Mouse (Mus musculus) limb, embryonic 14.5 days (tissue): ENCODE measurements around the gene Tmem140. TPM values are rescaled to one million over a fixed set of nuclear protein-coding genes. Genes with fewer than 3 reads are reported as not detected.

Experiments used
- ATAC-seq: fragments of 200-750 bp; cut with Nextera tagmentation; 2 replicates; pipeline ENCODE4 v1.8.0; 2017; ENCODE audit warnings: low read depth, moderate number of reproducible peaks, moderate TSS enrichment; ENCODE audit not compliant: low FRiP score
- DNase-seq: peaks from one replicate; pipeline ENCODE4 v3.0.0-alpha.2; 2015; ENCODE audit warnings: low spot score
- H3K27ac ChIP-seq: fragments of 300-500 bp; sonication (generic); replicated peaks from 2 replicates; pipeline ENCODE4 v1.5.1; 2014; ENCODE audit warnings: low read depth, mild to moderate bottlenecking, low read length, moderate library complexity, mixed read lengths
- H3K27me3 ChIP-seq: fragments of 300-500 bp; sonication (generic); 2 replicates; pipeline ENCODE4 v1.6.1; 2014; ENCODE audit warnings: low read length, mixed read lengths; ENCODE audit not compliant: control insufficient read depth, insufficient read depth
- H3K36me3 ChIP-seq: fragments of 300-500 bp; sonication (generic); 2 replicates; pipeline ENCODE4 v1.6.1; 2014; ENCODE audit warnings: mild to moderate bottlenecking, low read length, moderate library complexity, mixed read lengths; ENCODE audit not compliant: control insufficient read depth, insufficient read depth
- H3K4me1 ChIP-seq: fragments of 300-500 bp; sonication (generic); 2 replicates; pipeline ENCODE4 v1.6.1; 2014; ENCODE audit warnings: antibody characterized with exemption, low read length, mixed read lengths; ENCODE audit not compliant: control insufficient read depth, insufficient read depth
- H3K4me2 ChIP-seq: fragments of 300-500 bp; sonication (generic); replicated peaks from 2 replicates; pipeline ENCODE4 v1.6.1; 2014; ENCODE audit warnings: low read depth, mild to moderate bottlenecking, low read length, moderate library complexity; ENCODE audit not compliant: severe bottlenecking
- H3K4me3 ChIP-seq: fragments of 300-500 bp; sonication (generic); replicated peaks from 2 replicates; pipeline ENCODE4 v1.5.1; 2014; ENCODE audit warnings: low read length
- H3K9ac ChIP-seq: fragments of 300-500 bp; sonication (generic); 2 replicates; pipeline ENCODE4 v1.6.1; 2014; ENCODE audit warnings: mild to moderate bottlenecking, low read depth, low read length, moderate library complexity; ENCODE audit not compliant: severe bottlenecking
- H3K9me3 ChIP-seq: fragments of 300-500 bp; sonication (generic); 2 replicates; pipeline ENCODE4 v1.6.1; 2016; ENCODE audit warnings: low read length; ENCODE audit not compliant: control insufficient read depth
- POLR2A ChIP-seq: fragments of 200-500 bp; IDR thresholded peaks from 2 replicates; pipeline ENCODE4 v1.8.0; 2012; ENCODE audit warnings: inconsistent platforms, mild to moderate bottlenecking, moderate library complexity, borderline replicate concordance; ENCODE audit not compliant: insufficient read depth, insufficient read length; ENCODE audit errors: extremely low read depth
- WGBS: fragments of 180-500 bp; shearing (Covaris S2); extraction: QIAGEN DNeasy Blood & Tissue Kit; methylation state at CpG from one replicate; pipeline ENCODE4 v1.1.7; 2014; 5-methylcytosine and 5-hydroxymethylcytosine counted together
- polyA plus RNA-seq, 2 experiments: library from polyadenylated mRNA; depleted of rRNA in 1 of 2; stranded (reverse) in 1 of 2; unstranded in 1 of 2; fragments of >200 nt; fragmentation: Nextera tagmentation in 1 of 2; extraction: Ambion mirVana in 1 of 2; gene quantifications; 2 replicates each; pipeline versions ENCODE4 v1.2.1 to v1.2.3; 2012 to 2014

Gene Tmem140
- polyA plus RNA-seq, 2 experiments, result 1.2 TPM

DNA sequence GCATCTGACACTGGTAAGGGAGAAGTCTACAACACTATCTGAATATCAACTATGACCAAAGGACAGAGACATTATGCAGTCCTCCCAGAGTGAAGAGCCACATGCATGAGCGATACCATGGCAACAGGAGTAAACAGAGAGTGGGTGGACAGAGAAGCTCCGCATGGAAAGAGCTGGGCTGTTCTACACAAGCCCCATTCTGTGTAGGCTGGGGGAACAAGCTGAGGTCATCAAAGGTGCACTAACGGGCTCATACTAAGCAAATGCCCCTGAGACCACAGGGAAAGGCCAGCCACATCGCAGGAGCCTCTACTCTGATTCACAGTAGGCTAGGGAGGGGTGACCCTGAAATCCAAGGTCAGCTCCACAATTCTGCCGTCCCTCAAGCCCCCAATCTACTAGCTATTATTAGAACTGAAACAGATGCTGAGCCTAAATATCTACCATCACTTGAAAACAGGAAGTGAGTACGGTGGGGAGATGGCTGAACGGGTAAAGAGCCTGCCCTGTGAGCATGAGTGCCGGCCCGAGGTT lies 39.0 kb downstream of the Tmem140 start:
- WGBS, result 72% methylated on average over 9 of the region's 9 CpGs
- DNase-seq, result no peak
- Histone ChIP-seq H3K9me3 (no peaks in the 10 kb centered on the region), H3K4me1 (no peaks in the 10 kb centered on the region), H3K4me3 (no peak overlapping the region), H3K4me2 (no peak overlapping the region), H3K36me3 (peaks cover 65% of the 10 kb centered on the region), H3K9ac (no peak overlapping the region), H3K27me3 (no peaks in the 10 kb centered on the region), H3K27ac (no peak overlapping the region)
- TF ChIP-seq POLR2A, result no peak
- no peak for ATAC-seq

DNA sequence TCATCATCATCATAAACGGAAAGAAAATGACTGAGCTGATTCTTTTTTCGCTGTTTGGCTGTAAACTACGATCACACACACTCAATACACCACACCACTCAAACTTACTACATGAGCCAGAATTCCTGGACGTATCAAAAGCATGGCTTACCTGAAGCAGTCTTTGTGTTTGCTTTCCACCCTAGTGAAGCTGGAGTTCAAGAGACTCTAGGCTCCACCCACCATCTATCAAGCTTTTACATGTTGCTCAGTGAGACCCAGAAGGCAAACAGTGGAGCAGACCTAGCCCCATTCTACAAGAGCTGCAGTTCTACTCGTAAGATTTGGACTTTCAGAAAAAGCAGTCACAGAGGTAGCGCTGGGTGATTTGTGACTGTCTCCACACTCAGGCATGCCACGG lies 39.6 kb downstream of the Tmem140 start:
- H3K36me3 ChIP-seq, result peaks cover 66% of the 10 kb centered on the region

DNA sequence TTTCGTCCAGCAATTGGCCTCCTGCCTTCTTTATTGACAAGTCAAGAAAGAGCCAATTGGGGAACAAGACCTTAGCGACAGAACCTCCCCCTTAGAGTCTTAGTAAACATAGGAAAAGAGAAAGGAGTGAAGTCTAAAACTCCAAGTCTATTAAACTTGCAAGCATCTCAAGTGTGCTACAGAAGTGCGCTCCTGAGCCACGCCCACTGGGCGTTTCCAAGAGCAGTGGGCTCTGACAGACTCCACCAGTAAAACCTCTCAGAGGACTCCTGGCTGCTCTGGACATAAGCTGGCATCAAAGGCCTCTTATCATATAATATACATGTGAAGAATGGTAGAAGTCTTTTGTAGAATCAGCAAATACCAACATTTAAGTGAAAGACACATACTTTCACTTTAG lies 40.5 kb downstream of the Tmem140 start:
- DNase-seq (no peak), ATAC-seq (no peak)
- Histone ChIP-seq H3K27me3 (no peaks in the 10 kb centered on the region), H3K9ac (no peak overlapping the region), H3K27ac (no peak overlapping the region), H3K36me3 (peaks cover 73% of the 10 kb centered on the region), H3K4me1 (no peaks in the 10 kb centered on the region), H3K4me3 (no peak overlapping the region), H3K4me2 (no peak overlapping the region), H3K9me3 (no peaks in the 10 kb centered on the region)
- TF ChIP-seq POLR2A, result no peak
- 83% methylated on average over 5 of the region's 5 CpGs for WGBS

More for the DNA sequence above, 39.6 kb downstream of the Tmem140 start:
- no peaks in the 10 kb centered on the region for H3K9me3 ChIP-seq
- H3K4me3 ChIP-seq, result no peak overlapping the region
- WGBS, result 88% methylated on average over 7 of the region's 7 CpGs
- ATAC-seq (no peak), DNase-seq (no peak)
- H3K27me3 ChIP-seq, result no peaks in the 10 kb centered on the region
- H3K27ac ChIP-seq, result no peak overlapping the region
- H3K4me1 ChIP-seq, result no peaks in the 10 kb centered on the region
- H3K4me2 ChIP-seq, result no peak overlapping the region
- no peak overlapping the region for H3K9ac ChIP-seq
- TF ChIP-seq POLR2A, result no peak

DNA sequence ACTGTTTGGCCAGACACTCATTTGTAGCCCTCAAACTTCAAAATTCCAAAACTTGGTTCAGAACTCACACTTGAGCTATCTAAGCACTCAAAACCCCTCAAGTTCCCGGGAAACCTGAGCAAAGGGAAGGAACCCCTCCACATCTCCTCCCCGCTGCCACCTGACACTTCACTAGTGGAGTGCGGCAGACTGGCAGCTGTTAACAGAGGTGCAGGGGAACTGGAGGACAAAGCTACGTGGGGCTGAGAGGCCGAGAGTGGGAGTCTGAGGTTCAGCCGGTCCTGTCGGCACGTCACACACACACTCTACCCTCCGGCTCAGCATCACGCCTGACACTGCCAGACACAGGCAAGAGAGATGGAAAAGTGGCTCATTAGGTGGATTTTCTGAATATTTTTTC lies 40.9 kb downstream of the Tmem140 start:
- Histone ChIP-seq H3K4me1 (no peaks in the 10 kb centered on the region), H3K9me3 (no peaks in the 10 kb centered on the region), H3K9ac (no peak overlapping the region), H3K4me2 (no peak overlapping the region), H3K36me3 (peaks cover 75% of the 10 kb centered on the region), H3K4me3 (no peak overlapping the region), H3K27ac (no peak overlapping the region), H3K27me3 (no peaks in the 10 kb centered on the region)
- WGBS, result 71% methylated on average over 10 of the region's 10 CpGs
- no peak for TF ChIP-seq POLR2A
- DNase-seq, result no peak
- ATAC-seq, result no peak

DNA sequence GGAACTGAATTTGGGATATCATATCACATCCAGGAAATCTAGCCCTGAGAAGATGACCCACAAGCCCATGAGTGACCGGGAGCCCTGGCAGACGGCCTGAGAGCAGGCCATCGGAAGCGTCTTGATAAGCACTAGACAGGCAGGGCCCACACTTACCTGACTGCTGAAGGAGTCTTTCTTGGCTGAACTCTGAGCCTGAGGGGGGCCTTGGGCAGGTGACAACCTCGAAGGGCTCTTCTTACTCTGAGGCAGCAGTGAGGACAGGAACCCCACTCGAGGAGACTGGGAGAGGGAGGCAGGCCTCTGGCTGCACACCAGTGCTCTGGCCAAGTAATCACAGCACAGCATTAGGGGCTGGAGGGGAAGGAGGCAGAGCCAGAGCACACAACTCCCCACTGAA lies 41.4 kb downstream of the Tmem140 start:
- no peaks in the 10 kb centered on the region for H3K4me1 ChIP-seq
- peaks cover 72% of the 10 kb centered on the region for H3K36me3 ChIP-seq
- H3K4me2 ChIP-seq, result no peak overlapping the region
- no peak overlapping the region for H3K27ac ChIP-seq
- TF ChIP-seq POLR2A, result no peak
- no peak overlapping the region for H3K4me3 ChIP-seq
- 89% methylated on average over 6 of the region's 6 CpGs for WGBS
- ATAC-seq, result no peak
- no peaks in the 10 kb centered on the region for H3K27me3 ChIP-seq
- H3K9me3 ChIP-seq, result no peaks in the 10 kb centered on the region
- no peak for DNase-seq
- H3K9ac ChIP-seq, result no peak overlapping the region

DNA sequence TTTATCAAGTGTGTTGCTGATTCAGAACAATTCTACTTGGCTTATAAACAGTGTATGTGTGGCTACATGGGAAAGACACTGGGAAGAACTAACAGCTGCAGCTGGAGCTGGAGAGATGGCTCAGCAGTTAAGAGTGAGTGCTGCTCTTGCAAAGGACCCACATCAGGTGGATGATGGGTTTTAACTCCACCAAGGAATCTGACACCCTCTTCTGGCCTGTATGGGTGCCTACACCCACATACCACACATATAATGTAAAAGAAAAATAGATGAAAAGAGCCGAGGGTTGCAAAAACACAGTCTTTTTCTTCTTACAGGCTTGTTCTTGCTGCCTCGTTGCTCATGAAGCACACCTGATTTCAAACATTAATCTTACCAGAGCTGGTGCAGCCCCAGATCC lies 43.2 kb downstream of the Tmem140 start:
- Histone ChIP-seq H3K27me3 (no peaks in the 10 kb centered on the region), H3K4me1 (peaks cover 5% of the 10 kb centered on the region), H3K4me3 (no peak overlapping the region), H3K27ac (no peak overlapping the region), H3K36me3 (peaks cover 58% of the 10 kb centered on the region), H3K9ac (no peak overlapping the region), H3K9me3 (no peaks in the 10 kb centered on the region), H3K4me2 (no peak overlapping the region)
- no peak for DNase-seq
- no peak for TF ChIP-seq POLR2A
- 82% methylated on average over 2 of the region's 2 CpGs for WGBS
- no peak for ATAC-seq
